Mouse (Mus musculus): ENCODE measurements around the gene Mef2c. TPM values are rescaled to one million over a fixed set of nuclear protein-coding genes. Genes with fewer than 3 reads are reported as not detected.

Gene Mef2c
- polyA plus RNA-seq, 1 experiment from 2014 or later, result 53.3 TPM

- no peak for ATAC-seq (ENCODE audit: insufficient number of reproducible peaks, insufficient read depth, low FRiP score, low read depth)
- no peaks in the 10 kb centered on the region for H3K27me3 ChIP-seq (ENCODE audit: control insufficient read depth, insufficient read depth, low read length)
- H3K4me2 ChIP-seq (replicated peaks; ENCODE audit: low read depth, low read length), result no peak overlapping the region
- WGBS, result 51% methylated on average over 7 of the region's 7 CpGs
- H3K4me1 ChIP-seq (ENCODE audit: control insufficient read depth, insufficient read depth, low read length), result no peaks in the 10 kb centered on the region
- H3K36me3 ChIP-seq (ENCODE audit: control insufficient read depth, insufficient read depth, low read length), result no peaks in the 10 kb centered on the region
- no peak overlapping the region for H3K4me3 ChIP-seq (ENCODE audit: low read depth, low read length)
- H3K9ac ChIP-seq (replicated peaks; ENCODE audit: low read depth, low read length), result no peak overlapping the region
- H3K9me3 ChIP-seq (ENCODE audit: control insufficient read depth, low read depth, low read length), result no peaks in the 10 kb centered on the region
- no peak overlapping the region for H3K27ac ChIP-seq (ENCODE audit: low read length)
Observed at GRCm38 (mm10) chr13:83481310-83481709, 22.5 kb upstream of the Mef2c start.

GRCm38 (mm10) chr13:83482087-83482486 lies 21.7 kb upstream of the Mef2c start:
- H3K36me3 ChIP-seq (ENCODE audit: control insufficient read depth, insufficient read depth, low read length), result no peaks in the 10 kb centered on the region

GRCm38 (mm10) chr13:83484215-83484614 lies 19.6 kb upstream of the Mef2c start:
- Histone ChIP-seq H3K4me1 (ENCODE audit: control insufficient read depth, insufficient read depth, low read length) (no peaks in the 10 kb centered on the region), H3K9me3 (ENCODE audit: control insufficient read depth, low read depth, low read length) (no peaks in the 10 kb centered on the region), H3K9ac (replicated peaks; ENCODE audit: low read depth, low read length) (no peak overlapping the region), H3K4me2 (replicated peaks; ENCODE audit: low read depth, low read length) (no peak overlapping the region), H3K36me3 (ENCODE audit: control insufficient read depth, insufficient read depth, low read length) (no peaks in the 10 kb centered on the region), H3K27ac (ENCODE audit: low read length) (no peak overlapping the region), H3K27me3 (ENCODE audit: control insufficient read depth, insufficient read depth, low read length) (no peaks in the 10 kb centered on the region), H3K4me3 (ENCODE audit: low read depth, low read length) (no peak overlapping the region)
- 75% methylated on average over 4 of the region's 4 CpGs for WGBS
- no peak for ATAC-seq (ENCODE audit: insufficient number of reproducible peaks, insufficient read depth, low FRiP score, low read depth)

More at GRCm38 (mm10) chr13:83482087-83482486, 21.7 kb upstream of the Mef2c start:
- no peak for ATAC-seq (ENCODE audit: insufficient number of reproducible peaks, insufficient read depth, low FRiP score, low read depth)
- Histone ChIP-seq H3K4me1 (ENCODE audit: control insufficient read depth, insufficient read depth, low read length) (no peaks in the 10 kb centered on the region), H3K4me3 (ENCODE audit: low read depth, low read length) (no peak overlapping the region), H3K27ac (ENCODE audit: low read length) (no peak overlapping the region), H3K9me3 (ENCODE audit: control insufficient read depth, low read depth, low read length) (no peaks in the 10 kb centered on the region), H3K4me2 (replicated peaks; ENCODE audit: low read depth, low read length) (no peak overlapping the region), H3K27me3 (ENCODE audit: control insufficient read depth, insufficient read depth, low read length) (no peaks in the 10 kb centered on the region), H3K9ac (replicated peaks; ENCODE audit: low read depth, low read length) (no peak overlapping the region)
- 73% methylated on average over 5 of the region's 5 CpGs for WGBS

- Histone ChIP-seq H3K9me3 (ENCODE audit: control insufficient read depth, low read depth, low read length) (no peaks in the 10 kb centered on the region), H3K4me2 (replicated peaks; ENCODE audit: low read depth, low read length) (no peak overlapping the region), H3K27ac (ENCODE audit: low read length) (no peak overlapping the region), H3K27me3 (ENCODE audit: control insufficient read depth, insufficient read depth, low read length) (no peaks in the 10 kb centered on the region), H3K36me3 (ENCODE audit: control insufficient read depth, insufficient read depth, low read length) (no peaks in the 10 kb centered on the region), H3K4me1 (ENCODE audit: control insufficient read depth, insufficient read depth, low read length) (no peaks in the 10 kb centered on the region), H3K4me3 (ENCODE audit: low read depth, low read length) (no peak overlapping the region), H3K9ac (replicated peaks; ENCODE audit: low read depth, low read length) (no peak overlapping the region)
- 69% methylated on average over 7 of the region's 7 CpGs for WGBS
- ATAC-seq (ENCODE audit: insufficient number of reproducible peaks, insufficient read depth, low FRiP score, low read depth), result no peak
Observed at GRCm38 (mm10) chr13:83484721-83485369, 19.0 kb upstream of the Mef2c start.

- 74% methylated on average over 3 of the region's 3 CpGs for whole genome bisulfite sequencing
Observed at GRCm38 (mm10) chr13:83492051-83492450, 11.8 kb upstream of the Mef2c start.

GRCm38 (mm10) chr13:83497708-83498107 lies 6.1 kb upstream of the Mef2c start:
- Histone ChIP-seq H3K4me3 (ENCODE audit: low read depth, low read length) (no peak overlapping the region), H3K9me3 (ENCODE audit: control insufficient read depth, low read depth, low read length) (no peaks in the 10 kb centered on the region), H3K4me1 (ENCODE audit: control insufficient read depth, insufficient read depth, low read length) (no peaks in the 10 kb centered on the region), H3K4me2 (replicated peaks; ENCODE audit: low read depth, low read length) (no peak overlapping the region), H3K36me3 (ENCODE audit: control insufficient read depth, insufficient read depth, low read length) (no peaks in the 10 kb centered on the region), H3K27me3 (ENCODE audit: control insufficient read depth, insufficient read depth, low read length) (no peaks in the 10 kb centered on the region), H3K9ac (replicated peaks; ENCODE audit: low read depth, low read length) (no peak overlapping the region), H3K27ac (ENCODE audit: low read length) (no peak overlapping the region)
- 84% methylated on average over 3 of the region's 3 CpGs for WGBS
- no peak for ATAC-seq (ENCODE audit: insufficient number of reproducible peaks, insufficient read depth, low FRiP score, low read depth)

More at GRCm38 (mm10) chr13:83492051-83492450, 11.8 kb upstream of the Mef2c start:
- Histone ChIP-seq H3K36me3 (ENCODE audit: control insufficient read depth, insufficient read depth, low read length) (no peaks in the 10 kb centered on the region), H3K4me1 (ENCODE audit: control insufficient read depth, insufficient read depth, low read length) (no peaks in the 10 kb centered on the region), H3K4me2 (replicated peaks; ENCODE audit: low read depth, low read length) (no peak overlapping the region), H3K9me3 (ENCODE audit: control insufficient read depth, low read depth, low read length) (no peaks in the 10 kb centered on the region), H3K9ac (replicated peaks; ENCODE audit: low read depth, low read length) (no peak overlapping the region), H3K27ac (ENCODE audit: low read length) (no peak overlapping the region), H3K27me3 (ENCODE audit: control insufficient read depth, insufficient read depth, low read length) (no peaks in the 10 kb centered on the region), H3K4me3 (ENCODE audit: low read depth, low read length) (no peak overlapping the region)
- no peak for ATAC-seq (ENCODE audit: insufficient number of reproducible peaks, insufficient read depth, low FRiP score, low read depth)

- Histone ChIP-seq H3K4me1 (ENCODE audit: control insufficient read depth, insufficient read depth, low read length) (no peaks in the 10 kb centered on the region), H3K27me3 (ENCODE audit: control insufficient read depth, insufficient read depth, low read length) (no peaks in the 10 kb centered on the region), H3K27ac (ENCODE audit: low read length) (no peak overlapping the region), H3K4me2 (replicated peaks; ENCODE audit: low read depth, low read length) (no peak overlapping the region), H3K9me3 (ENCODE audit: control insufficient read depth, low read depth, low read length) (no peaks in the 10 kb centered on the region), H3K36me3 (ENCODE audit: control insufficient read depth, insufficient read depth, low read length) (no peaks in the 10 kb centered on the region), H3K4me3 (ENCODE audit: low read depth, low read length) (no peak overlapping the region), H3K9ac (replicated peaks; ENCODE audit: low read depth, low read length) (no peak overlapping the region)
- no peak for ATAC-seq (ENCODE audit: insufficient number of reproducible peaks, insufficient read depth, low FRiP score, low read depth)
- WGBS, result 60% methylated on average over 4 of the region's 4 CpGs
Observed at GRCm38 (mm10) chr13:83499526-83499925, 4.3 kb upstream of the Mef2c start.

- Histone ChIP-seq H3K36me3 (ENCODE audit: control insufficient read depth, insufficient read depth, low read length) (no peaks in the 10 kb centered on the region), H3K27ac (ENCODE audit: low read length) (no peak overlapping the region), H3K9ac (replicated peaks; ENCODE audit: low read depth, low read length) (no peak overlapping the region), H3K27me3 (ENCODE audit: control insufficient read depth, insufficient read depth, low read length) (no peaks in the 10 kb centered on the region), H3K4me2 (replicated peaks; ENCODE audit: low read depth, low read length) (no peak overlapping the region), H3K4me3 (ENCODE audit: low read depth, low read length) (no peak overlapping the region), H3K9me3 (ENCODE audit: control insufficient read depth, low read depth, low read length) (no peaks in the 10 kb centered on the region), H3K4me1 (ENCODE audit: control insufficient read depth, insufficient read depth, low read length) (no peaks in the 10 kb centered on the region)
- ATAC-seq (ENCODE audit: insufficient number of reproducible peaks, insufficient read depth, low FRiP score, low read depth), result no peak
- WGBS, result 87% methylated on average over 1 of the region's 1 CpGs
Observed at GRCm38 (mm10) chr13:83507687-83508086, 3.9 kb downstream of the Mef2c start.

GRCm38 (mm10) chr13:83515013-83515547 lies 11.2 kb downstream of the Mef2c start:
- no peaks in the 10 kb centered on the region for H3K4me1 ChIP-seq (ENCODE audit: control insufficient read depth, insufficient read depth, low read length)
- no peak for ATAC-seq (ENCODE audit: insufficient number of reproducible peaks, insufficient read depth, low FRiP score, low read depth)

More at GRCm38 (mm10) chr13:83515013-83515547, 11.2 kb downstream of the Mef2c start:
- H3K9me3 ChIP-seq (ENCODE audit: control insufficient read depth, low read depth, low read length), result no peaks in the 10 kb centered on the region
- H3K4me2 ChIP-seq (replicated peaks; ENCODE audit: low read depth, low read length), result no peak overlapping the region
- no peak overlapping the region for H3K4me3 ChIP-seq (ENCODE audit: low read depth, low read length)
- no peak overlapping the region for H3K27ac ChIP-seq (ENCODE audit: low read length)
- H3K36me3 ChIP-seq (ENCODE audit: control insufficient read depth, insufficient read depth, low read length), result no peaks in the 10 kb centered on the region
- no peaks in the 10 kb centered on the region for H3K27me3 ChIP-seq (ENCODE audit: control insufficient read depth, insufficient read depth, low read length)
- no peak overlapping the region for H3K9ac ChIP-seq (replicated peaks; ENCODE audit: low read depth, low read length)
- WGBS, result 31% methylated on average over 4 of the region's 4 CpGs

Data from stomach, embryonic 14.5 days (tissue).